Mouse (Mus musculus): ENCODE data around the gene Flrt3.

DNA sequence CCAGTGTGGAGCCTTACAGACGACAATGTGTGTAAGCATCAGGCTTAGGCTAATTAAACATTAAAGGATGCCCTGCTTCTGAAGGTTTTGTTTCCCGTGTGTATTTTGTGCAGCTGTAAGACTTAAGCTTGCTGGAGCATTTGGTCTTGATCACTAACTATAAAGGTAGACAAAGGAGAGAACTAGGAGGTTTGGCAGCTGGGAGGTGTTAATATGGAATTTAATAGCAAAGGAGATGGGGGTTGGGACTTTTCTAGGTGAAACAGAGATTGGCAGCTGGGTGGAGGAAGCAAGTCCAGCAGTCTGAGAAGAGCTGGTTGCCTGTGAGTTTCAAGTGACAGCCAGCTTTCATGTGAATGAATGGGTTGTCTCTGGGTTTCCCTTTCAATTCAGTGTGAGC lies 34.0 kb upstream of the Flrt3 start:
- no peak for TF ChIP-seq CTCF (IDR thresholded peaks at IDR 0.05; ENCODE audit: low read depth, low read length)
- no peak for TF ChIP-seq POLR2A (IDR thresholded peaks at IDR 0.05; ENCODE audit: insufficient read depth, low read length)
- TF ChIP-seq EP300 (IDR thresholded peaks at IDR 0.05; ENCODE audit: insufficient read depth, low read depth, low read length): no peak
